Mouse (Mus musculus) sigmoid colon, adult 10 weeks (tissue): Measurements from ENCODE around the gene Olfr298. TPM values are rescaled to one million over a fixed set of nuclear protein-coding genes. Genes with fewer than 3 reads are reported as not detected.

ENCODE experiments used
- polyA plus RNA-seq: library from polyadenylated mRNA; stranded (reverse); fragments of 350-450 nt; fragmentation: Illumina TruSeq; extraction: RNeasy Lipid Tissue Mini Kit (QIAGEN cat#74804); gene quantifications from one replicate; pipeline ENCODE4 v1.2.3, GENCODE M21; 2014; ENCODE audit warnings: low read depth, low replicate concordance

The Olfr298 gene
- not detected for polyA plus RNA-seq

GRCm38 (mm10) chr7:86492384-86492783 lies at the start of gene Olfr298:
Gene Olfr298 (minus strand): TSS chr7:86492484.

GRCm38 (mm10) chr7:86519668-86520067 lies 27.4 kb upstream of the Olfr298 start, which contains the start of gene Olfr297:
Gene Olfr297 (plus strand): TSS chr7:86519968.

GRCm38 (mm10) chr7:86459621-86460020 lies 32.7 kb downstream of the Olfr298 start, which contains the start of gene Olfr299:
Gene Olfr299 (plus strand): TSS chr7:86459921.

Other genes starting within 250 kb of the Olfr298 start
- gene Vmn2r76, start 246.2 kb downstream of the Olfr298 start, polyA plus RNA-seq, result not detected
- gene Olfr310, start 215.3 kb downstream of the Olfr298 start, polyA plus RNA-seq, result not detected
- not detected for gene Olfr309, start 178.8 kb downstream of the Olfr298 start, polyA plus RNA-seq
- gene Olfr308, start 166.9 kb downstream of the Olfr298 start, polyA plus RNA-seq, result not detected
- not detected for gene Olfr307, start 154.9 kb downstream of the Olfr298 start, polyA plus RNA-seq
- gene Olfr305, start 125.6 kb downstream of the Olfr298 start, polyA plus RNA-seq, result not detected
- gene Olfr304, start 105.8 kb downstream of the Olfr298 start, polyA plus RNA-seq, result not detected
- not detected for gene Olfr303, start 94.7 kb downstream of the Olfr298 start, polyA plus RNA-seq
- not detected for gene Olfr301, start 88.6 kb downstream of the Olfr298 start, polyA plus RNA-seq
- gene Olfr299, start 32.6 kb downstream of the Olfr298 start, polyA plus RNA-seq, result not detected
- gene Olfr297, start 27.5 kb upstream of the Olfr298 start, polyA plus RNA-seq, result not detected
- not detected for gene Olfr295, start 91.4 kb upstream of the Olfr298 start, polyA plus RNA-seq
- gene Olfr294, start 124.2 kb upstream of the Olfr298 start, polyA plus RNA-seq, result not detected
- not detected for gene Olfr293, start 156.6 kb upstream of the Olfr298 start, polyA plus RNA-seq
- not detected for gene Olfr292, start 195.8 kb upstream of the Olfr298 start, polyA plus RNA-seq